Mouse (Mus musculus): ENCODE data around the gene Gm428.
"Not testable (repeated sequence)": the region's sequence is repeated elsewhere in the genome, so short reads cannot be mapped to it uniquely, and the experiment has no call there.

Gm428 gene

GRCm38 (mm10) chr4:73683216-73683615, at the start of gene Gm428:
Gene Gm428, plus strand, starts transcription at chr4:73683516.
- in situ Hi-C loops (cut with MboI; ENCODE audit: low pct_unique_long_range_greater_than_20kb in 1 of 2, low sequenced_read_pairs in 2 of 2, unreplicated experiment in 1 of 2): not testable (repeated sequence)

DNA sequence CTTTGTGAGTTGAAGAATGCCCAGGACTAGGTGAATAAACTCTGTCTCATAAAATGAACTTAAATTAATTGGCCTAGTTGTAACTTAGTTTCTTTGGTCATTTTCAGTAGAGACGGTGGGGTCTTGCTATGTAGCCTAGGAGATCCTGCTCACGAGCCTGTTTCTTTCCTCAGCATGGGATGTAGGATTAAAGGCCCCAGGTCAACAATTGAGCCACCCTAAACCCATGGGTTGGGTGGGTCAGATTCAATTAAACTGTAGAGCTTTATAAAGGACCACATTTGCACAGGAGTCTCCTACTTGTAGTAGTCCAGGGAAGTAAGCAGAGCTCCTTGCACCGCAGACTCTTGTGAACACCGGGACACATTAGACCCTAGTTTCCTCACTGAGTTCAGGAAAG, 45.5 kb upstream of the Gm428 start, which contains the start of gene Gm11236:
Gene Gm11236 (plus strand): TSS at position 301 of the 400 bp plus-strand sequence.
- in situ Hi-C loops (cut with MboI; ENCODE audit: low pct_unique_long_range_greater_than_20kb in 1 of 2, low sequenced_read_pairs in 2 of 2, unreplicated experiment in 1 of 2): not testable (repeated sequence)

- in situ Hi-C loops (cut with MboI; ENCODE audit: low pct_unique_long_range_greater_than_20kb in 1 of 2, low sequenced_read_pairs in 2 of 2, unreplicated experiment in 1 of 2): not testable (repeated sequence)
Observed at GRCm38 (mm10) chr4:73661864-73662263, 21.5 kb upstream of the Gm428 start.

DNA sequence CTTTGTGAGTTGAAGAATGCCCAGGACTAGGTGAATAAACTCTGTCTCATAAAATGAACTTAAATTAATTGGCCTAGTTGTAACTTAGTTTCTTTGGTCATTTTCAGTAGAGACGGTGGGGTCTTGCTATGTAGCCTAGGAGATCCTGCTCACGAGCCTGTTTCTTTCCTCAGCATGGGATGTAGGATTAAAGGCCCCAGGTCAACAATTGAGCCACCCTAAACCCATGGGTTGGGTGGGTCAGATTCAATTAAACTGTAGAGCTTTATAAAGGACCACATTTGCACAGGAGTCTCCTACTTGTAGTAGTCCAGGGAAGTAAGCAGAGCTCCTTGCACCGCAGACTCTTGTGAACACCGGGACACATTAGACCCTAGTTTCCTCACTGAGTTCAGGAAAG, 15.3 kb upstream of the Gm428 start, which contains the start of gene Gm11239:
Gene Gm11239 (plus strand): TSS at position 301 of the 400 bp plus-strand sequence.
- in situ Hi-C loops (cut with MboI; ENCODE audit: low pct_unique_long_range_greater_than_20kb in 1 of 2, low sequenced_read_pairs in 2 of 2, unreplicated experiment in 1 of 2): not testable (repeated sequence)

- in situ Hi-C loops (cut with MboI; ENCODE audit: low pct_unique_long_range_greater_than_20kb in 1 of 2, low sequenced_read_pairs in 2 of 2, unreplicated experiment in 1 of 2): no loop called here
Observed at GRCm38 (mm10) chr4:73718761-73719160, 35.4 kb downstream of the Gm428 start.

DNA sequence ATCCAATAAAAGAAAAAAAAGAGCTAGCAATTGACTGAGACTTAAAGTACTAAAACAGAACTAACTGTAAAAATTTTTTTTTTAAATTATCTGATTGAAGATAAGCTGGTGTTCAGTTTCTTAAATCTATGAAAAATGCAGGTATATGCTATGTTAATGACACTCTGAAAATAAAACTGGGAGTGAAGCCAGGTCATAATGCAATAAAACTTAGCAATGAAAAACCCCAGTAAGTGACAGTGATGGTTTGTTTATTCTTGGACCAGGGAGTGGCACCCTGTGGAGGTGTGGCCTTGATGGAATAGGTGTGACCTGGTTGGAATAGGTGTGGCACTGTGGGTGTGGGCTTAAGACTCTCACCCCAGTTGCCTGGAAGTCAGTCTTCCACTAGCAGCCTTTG, 36.5 kb downstream of the Gm428 start:
- in situ Hi-C loops (cut with MboI; ENCODE audit: low pct_unique_long_range_greater_than_20kb in 1 of 2, low sequenced_read_pairs in 2 of 2, unreplicated experiment in 1 of 2): no loop called here

Data from mouse embryonic stem cell (cell line).